Mouse (Mus musculus): ENCODE results near the gene Tgfbr1. TPM values are rescaled to one million over a fixed set of nuclear protein-coding genes. Genes with fewer than 3 reads are reported as not detected.

Gene Tgfbr1
- polyA plus RNA-seq, 1 experiment from 2014 or later, result 54.7 TPM

DNA sequence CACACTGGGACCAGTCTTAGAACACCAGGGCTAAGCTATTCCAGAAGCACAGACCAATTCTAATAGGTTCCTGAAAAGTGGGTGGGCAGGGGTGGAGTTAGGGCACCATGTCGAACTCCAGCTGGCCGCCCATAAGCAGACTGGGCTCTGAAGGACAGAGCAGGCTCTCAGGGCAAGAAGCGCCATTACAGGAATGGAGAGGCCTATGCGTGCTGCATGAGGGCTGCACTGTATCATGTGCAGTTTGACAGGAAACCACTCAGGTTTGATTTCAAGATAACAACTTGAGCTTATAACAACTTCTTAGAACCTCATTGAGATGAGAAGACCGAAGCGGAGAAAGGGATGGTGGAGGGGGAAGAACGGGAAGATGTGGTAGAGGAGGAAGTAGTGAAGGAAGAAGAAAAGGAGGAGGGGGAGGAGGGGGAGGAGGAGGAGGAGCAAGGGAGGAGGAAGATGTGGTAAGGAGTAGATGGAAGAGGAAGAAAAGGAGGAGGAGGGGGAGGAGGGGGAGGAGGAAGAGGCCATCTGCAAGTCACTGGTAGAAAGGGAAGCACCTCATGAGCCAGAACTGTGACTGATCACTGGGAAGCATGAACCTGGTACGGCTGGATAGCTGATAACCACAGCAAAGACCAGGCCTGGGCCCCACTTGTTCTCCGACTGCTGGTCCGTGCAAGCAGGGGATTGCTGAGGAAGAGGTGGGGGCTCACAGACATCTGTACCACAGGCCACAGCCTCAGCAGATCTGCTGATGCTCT is 33.3 kb upstream of the Tgfbr1 start:
- 63% methylated on average over 10 of the region's 10 CpGs for WGBS
- ATAC-seq (ENCODE audit: insufficient number of reproducible peaks, low FRiP score), result no peak
- Histone ChIP-seq H3K9me3 (replicated peaks) (no peaks in the 10 kb centered on the region), H3K27me3 (replicated peaks) (no peaks in the 10 kb centered on the region), H3K4me2 (no peak overlapping the region), H3K4me1 (replicated peaks) (peaks cover 15% of the 10 kb centered on the region), H3K36me3 (no peaks in the 10 kb centered on the region), H3K27ac (ENCODE audit: poor library complexity, severe bottlenecking) (no peak overlapping the region), H3K9ac (no peak overlapping the region), H3K4me3 (no peak overlapping the region)

- no peaks in the 10 kb centered on the region for H3K27me3 ChIP-seq (replicated peaks)
- 73% methylated on average over 3 of the region's 3 CpGs for WGBS
- no peak overlapping the region for H3K27ac ChIP-seq (ENCODE audit: poor library complexity, severe bottlenecking)
- H3K36me3 ChIP-seq, result no peaks in the 10 kb centered on the region
- no peak overlapping the region for H3K9ac ChIP-seq
- H3K4me1 ChIP-seq (replicated peaks), result peaks cover 12% of the 10 kb centered on the region
- no peak overlapping the region for H3K4me2 ChIP-seq
- no peaks in the 10 kb centered on the region for H3K9me3 ChIP-seq (replicated peaks)
- H3K4me3 ChIP-seq, result no peak overlapping the region
- no peak for ATAC-seq (ENCODE audit: insufficient number of reproducible peaks, low FRiP score)
Measured at GRCm38 (mm10) chr4:47322315-47322714, 30.7 kb upstream of the Tgfbr1 start.

GRCm38 (mm10) chr4:47324206-47324605 is 28.8 kb upstream of the Tgfbr1 start:
- Histone ChIP-seq H3K4me2 (no peak overlapping the region), H3K27ac (ENCODE audit: poor library complexity, severe bottlenecking) (no peak overlapping the region), H3K36me3 (no peaks in the 10 kb centered on the region), H3K4me3 (no peak overlapping the region), H3K9ac (no peak overlapping the region), H3K27me3 (replicated peaks) (no peaks in the 10 kb centered on the region), H3K9me3 (replicated peaks) (no peaks in the 10 kb centered on the region), H3K4me1 (replicated peaks) (no peaks in the 10 kb centered on the region)
- 61% methylated on average over 1 of the region's 1 CpGs for WGBS
- ATAC-seq (ENCODE audit: insufficient number of reproducible peaks, low FRiP score), result no peak

- no peak for ATAC-seq (ENCODE audit: insufficient number of reproducible peaks, low FRiP score)
- Histone ChIP-seq H3K36me3 (no peaks in the 10 kb centered on the region), H3K27me3 (replicated peaks) (no peaks in the 10 kb centered on the region), H3K4me3 (no peak overlapping the region), H3K4me2 (no peak overlapping the region), H3K9ac (no peak overlapping the region), H3K4me1 (replicated peaks) (no peaks in the 10 kb centered on the region), H3K9me3 (replicated peaks) (no peaks in the 10 kb centered on the region), H3K27ac (ENCODE audit: poor library complexity, severe bottlenecking) (no peak overlapping the region)
- 74% methylated on average over 3 of the region's 3 CpGs for WGBS
Measured at GRCm38 (mm10) chr4:47327782-47328181, 25.2 kb upstream of the Tgfbr1 start.

GRCm38 (mm10) chr4:47329285-47329684 is 23.7 kb upstream of the Tgfbr1 start:
- no peaks in the 10 kb centered on the region for H3K27me3 ChIP-seq (replicated peaks)
- H3K27ac ChIP-seq (ENCODE audit: poor library complexity, severe bottlenecking), result no peak overlapping the region
- WGBS, result 11% methylated on average over 1 of the region's 1 CpGs
- no peaks in the 10 kb centered on the region for H3K4me1 ChIP-seq (replicated peaks)
- no peaks in the 10 kb centered on the region for H3K36me3 ChIP-seq
- no peak for ATAC-seq (ENCODE audit: insufficient number of reproducible peaks, low FRiP score)
- H3K4me2 ChIP-seq, result no peak overlapping the region
- H3K9me3 ChIP-seq (replicated peaks), result no peaks in the 10 kb centered on the region
- H3K4me3 ChIP-seq, result no peak overlapping the region
- H3K9ac ChIP-seq, result no peak overlapping the region

GRCm38 (mm10) chr4:47330378-47331052 is 22.5 kb upstream of the Tgfbr1 start:
- Histone ChIP-seq H3K27ac (ENCODE audit: poor library complexity, severe bottlenecking) (no peak overlapping the region), H3K27me3 (replicated peaks) (0 out of 2 replicates have a peak, but pooled peaks cover 3% of the 10 kb centered on the region)

GRCm38 (mm10) chr4:47332812-47333343 is 20.1 kb upstream of the Tgfbr1 start:
- 83% methylated on average over 6 of the region's 6 CpGs for WGBS
- Histone ChIP-seq H3K9me3 (replicated peaks) (no peaks in the 10 kb centered on the region), H3K9ac (no peak overlapping the region), H3K4me3 (no peak overlapping the region), H3K27me3 (replicated peaks) (0 out of 2 replicates have a peak, but pooled peaks cover 13% of the 10 kb centered on the region), H3K36me3 (no peaks in the 10 kb centered on the region), H3K4me1 (replicated peaks) (no peaks in the 10 kb centered on the region), H3K4me2 (no peak overlapping the region), H3K27ac (ENCODE audit: poor library complexity, severe bottlenecking) (no peak overlapping the region)
- ATAC-seq (ENCODE audit: insufficient number of reproducible peaks, low FRiP score), result no peak

More at GRCm38 (mm10) chr4:47330378-47331052, 22.5 kb upstream of the Tgfbr1 start:
- Histone ChIP-seq H3K4me3 (no peak overlapping the region), H3K4me1 (replicated peaks) (no peaks in the 10 kb centered on the region), H3K9me3 (replicated peaks) (no peaks in the 10 kb centered on the region), H3K36me3 (no peaks in the 10 kb centered on the region), H3K4me2 (no peak overlapping the region), H3K9ac (no peak overlapping the region)
- ATAC-seq (ENCODE audit: insufficient number of reproducible peaks, low FRiP score), result no peak
- WGBS, result 85% methylated on average over 13 of the region's 13 CpGs

DNA sequence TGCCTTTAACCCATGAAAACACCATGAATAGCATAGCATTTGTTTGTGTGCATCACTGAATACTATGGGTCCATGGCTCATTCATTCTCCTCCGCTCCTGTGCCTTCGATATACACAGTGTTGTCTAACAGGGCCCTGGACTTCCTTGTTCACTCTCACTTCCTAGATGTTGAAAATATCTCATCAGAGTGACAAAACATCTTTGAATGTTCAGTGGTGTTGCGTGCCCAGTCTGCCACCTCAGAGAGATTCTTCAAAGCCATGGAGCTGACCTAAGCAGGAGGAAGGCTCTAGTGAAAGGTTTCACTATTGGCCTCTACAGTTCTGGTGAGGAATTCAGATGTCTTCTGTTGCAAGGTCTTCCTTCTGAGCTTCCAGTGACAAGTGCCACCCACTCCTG is 19.5 kb upstream of the Tgfbr1 start:
- no peak for ATAC-seq (ENCODE audit: insufficient number of reproducible peaks, low FRiP score)
- Histone ChIP-seq H3K9me3 (replicated peaks) (no peaks in the 10 kb centered on the region), H3K4me2 (no peak overlapping the region), H3K4me3 (no peak overlapping the region), H3K27ac (ENCODE audit: poor library complexity, severe bottlenecking) (no peak overlapping the region), H3K27me3 (replicated peaks) (0 out of 2 replicates have a peak, but pooled peaks cover 13% of the 10 kb centered on the region), H3K9ac (no peak overlapping the region), H3K4me1 (replicated peaks) (no peaks in the 10 kb centered on the region), H3K36me3 (no peaks in the 10 kb centered on the region)
- 81% methylated on average over 3 of the region's 3 CpGs for WGBS

DNA sequence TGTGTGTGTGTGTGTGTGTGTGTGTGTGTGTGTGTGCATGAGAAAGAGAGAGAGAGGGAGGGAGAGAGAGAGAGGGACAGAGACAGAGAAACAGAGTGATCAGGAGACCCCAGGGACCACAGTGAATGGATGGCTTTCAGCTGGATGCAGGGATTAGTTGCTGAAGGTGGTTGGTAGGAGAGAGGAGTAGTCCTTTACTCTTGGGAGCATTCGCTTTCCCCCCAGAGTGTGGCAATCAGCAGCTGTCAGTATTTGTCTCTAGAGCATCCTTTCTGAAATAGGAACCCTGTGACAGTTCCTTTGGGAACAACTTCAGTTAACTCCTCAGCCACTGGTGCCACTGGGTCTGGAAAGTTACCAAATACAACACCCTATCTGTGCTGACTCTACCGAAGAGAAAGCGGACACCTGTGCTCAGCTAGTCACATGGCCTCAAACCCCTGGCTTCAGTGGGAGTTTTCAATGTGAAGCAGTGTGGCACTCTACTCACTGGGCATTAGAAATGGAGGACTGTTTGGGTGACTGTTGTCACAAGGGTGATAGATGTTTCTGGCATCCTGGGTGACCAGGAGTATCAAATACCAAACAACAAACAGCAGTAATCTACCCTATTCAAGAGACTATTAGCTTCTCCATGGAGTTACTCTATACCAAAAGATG is 16.0 kb upstream of the Tgfbr1 start:
- Histone ChIP-seq H3K4me2 (no peak overlapping the region), H3K4me1 (replicated peaks) (peaks cover 9% of the 10 kb centered on the region), H3K27ac (ENCODE audit: poor library complexity, severe bottlenecking) (no peak overlapping the region), H3K4me3 (no peak overlapping the region), H3K27me3 (replicated peaks) (0 out of 2 replicates have a peak, but pooled peaks cover 13% of the 10 kb centered on the region), H3K9me3 (replicated peaks) (no peaks in the 10 kb centered on the region), H3K9ac (no peak overlapping the region), H3K36me3 (no peaks in the 10 kb centered on the region)
- WGBS, result 61% methylated on average over 3 of the region's 3 CpGs
- ATAC-seq (ENCODE audit: insufficient number of reproducible peaks, low FRiP score), result no peak

GRCm38 (mm10) chr4:47342632-47343031 is 10.4 kb upstream of the Tgfbr1 start:
- Histone ChIP-seq H3K27me3 (replicated peaks) (no peaks in the 10 kb centered on the region), H3K27ac (ENCODE audit: poor library complexity, severe bottlenecking) (no peak overlapping the region), H3K4me1 (replicated peaks) (peaks cover 12% of the 10 kb centered on the region), H3K9me3 (replicated peaks) (no peaks in the 10 kb centered on the region), H3K4me3 (no peak overlapping the region), H3K36me3 (no peaks in the 10 kb centered on the region), H3K9ac (no peak overlapping the region), H3K4me2 (peak overlapping the region; percentile 11; the same call in 1 of the 2 replicates)
- 48% methylated on average over 8 of the region's 8 CpGs for WGBS
- no peak for ATAC-seq (ENCODE audit: insufficient number of reproducible peaks, low FRiP score)

DNA sequence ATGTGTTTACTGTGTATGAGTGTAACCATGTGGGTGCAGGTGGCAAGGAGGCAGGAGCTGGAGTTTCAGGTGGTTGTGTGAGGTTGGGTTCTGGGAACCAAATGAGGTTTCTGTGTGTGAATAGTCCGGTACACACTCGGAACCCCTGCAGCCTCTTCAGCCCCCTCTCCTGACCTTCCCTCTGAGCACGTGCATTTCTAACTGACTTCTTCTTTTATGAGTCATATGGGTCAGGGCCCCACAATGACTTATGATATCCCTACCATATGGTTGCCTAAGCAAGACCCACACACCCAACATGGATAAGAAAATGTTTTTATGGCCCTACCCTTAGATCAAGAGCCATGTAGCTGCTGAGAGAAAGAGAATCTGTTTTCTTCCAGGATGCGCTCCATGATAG is 6.0 kb upstream of the Tgfbr1 start:
- Histone ChIP-seq H3K9ac (no peak overlapping the region), H3K4me2 (no peak overlapping the region), H3K27me3 (replicated peaks) (no peaks in the 10 kb centered on the region), H3K9me3 (replicated peaks) (no peaks in the 10 kb centered on the region), H3K4me3 (no peak overlapping the region), H3K36me3 (no peaks in the 10 kb centered on the region), H3K4me1 (replicated peaks) (peaks cover 6% of the 10 kb centered on the region; the same call in 1 of the 2 replicates), H3K27ac (ENCODE audit: poor library complexity, severe bottlenecking) (no peak overlapping the region)
- ATAC-seq (ENCODE audit: insufficient number of reproducible peaks, low FRiP score), result no peak
- 80% methylated on average over 4 of the region's 4 CpGs for WGBS

Data from heart, embryonic 12.5 days (tissue).